Mouse (Mus musculus) layer of hippocampus, adult 9-11 months (tissue): ENCODE data around the gene 1700056E22Rik.

ENCODE experiments used
- DNase-seq: peaks from one replicate; pipeline ENCODE4 v3.0.0; 2022

Gene 1700056E22Rik

DNA sequence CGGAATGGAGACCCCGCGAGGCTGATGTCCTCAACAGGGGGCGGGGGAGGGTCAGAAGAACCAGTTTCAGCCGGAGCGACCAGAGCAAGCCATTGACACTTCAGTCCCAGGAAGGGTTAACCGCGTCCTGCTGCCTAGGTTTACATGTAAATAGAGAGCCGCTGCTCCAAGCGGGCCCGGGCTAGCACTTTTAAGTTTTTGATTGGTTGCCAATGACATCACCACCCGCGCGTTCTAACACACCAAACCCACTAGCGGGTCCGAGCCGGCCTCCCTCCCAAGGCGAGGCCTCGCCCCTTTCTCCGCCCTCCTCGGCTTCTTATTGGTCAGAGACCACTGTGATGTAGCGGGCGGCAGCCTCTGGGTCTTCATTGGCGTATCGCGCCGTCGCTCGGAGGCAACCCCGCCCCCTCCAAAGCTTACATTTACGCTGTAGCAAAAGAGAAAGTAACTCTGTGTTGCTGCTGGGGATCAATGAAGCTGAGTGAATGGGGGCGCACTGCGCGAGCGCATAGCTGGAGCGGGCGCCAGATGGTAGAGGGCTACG lies at the start of gene 1700056E22Rik:
Gene 1700056E22Rik (minus strand): TSS at position 291 of the 547 bp plus-strand sequence.
- DNase-seq, result peak; percentile 99

DNA sequence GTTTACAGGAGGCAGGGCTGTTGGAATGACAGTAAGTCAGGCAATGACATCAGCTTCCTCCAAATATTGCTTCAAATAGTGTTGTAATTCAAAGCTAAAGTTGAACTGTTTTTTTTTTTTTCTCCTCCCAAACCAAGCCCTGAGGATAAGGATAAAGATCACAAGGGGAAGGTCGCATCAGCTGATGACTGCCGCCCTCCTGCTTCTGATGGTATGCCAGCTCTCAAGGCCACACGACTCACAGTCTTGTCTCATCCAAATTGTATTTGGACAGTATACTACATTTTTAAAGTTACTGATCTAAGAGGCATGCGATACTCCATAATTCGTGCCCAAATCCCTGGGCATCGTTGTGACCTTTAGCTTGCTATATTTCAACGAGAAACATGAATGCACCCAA lies 49.1 kb upstream of the 1700056E22Rik start:
- DNase-seq, result no peak

- DNase-seq, result no peak
These were observed 48.6 kb upstream of the 1700056E22Rik start for GRCm38 (mm10) chr1:184082661-184083060.

DNA sequence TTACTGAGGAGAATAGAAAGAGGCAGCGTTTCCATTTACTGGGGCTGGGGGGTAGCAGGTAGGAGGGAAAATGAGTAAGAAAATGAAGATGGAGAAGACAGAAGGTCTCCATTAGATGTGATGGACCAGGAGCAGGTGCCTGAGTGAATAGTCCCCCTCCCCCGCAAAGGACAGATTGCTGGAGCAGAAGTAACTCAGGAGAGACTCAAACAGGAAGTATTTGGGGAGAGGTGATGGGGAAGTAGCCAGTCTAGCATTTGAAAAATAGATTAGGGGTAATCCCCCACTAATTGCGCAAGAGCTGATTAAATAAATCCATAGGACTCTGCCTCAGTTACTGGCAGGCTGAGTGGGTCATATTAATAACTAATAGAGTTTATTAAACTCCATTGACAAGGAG lies 45.2 kb upstream of the 1700056E22Rik start:
- no peak for DNase-seq

- DNase-seq, result no peak
These were observed 42.7 kb upstream of the 1700056E22Rik start for GRCm38 (mm10) chr1:184076756-184077155.

GRCm38 (mm10) chr1:184076065-184076464 lies 42.0 kb upstream of the 1700056E22Rik start:
- DNase-seq, result no peak

DNA sequence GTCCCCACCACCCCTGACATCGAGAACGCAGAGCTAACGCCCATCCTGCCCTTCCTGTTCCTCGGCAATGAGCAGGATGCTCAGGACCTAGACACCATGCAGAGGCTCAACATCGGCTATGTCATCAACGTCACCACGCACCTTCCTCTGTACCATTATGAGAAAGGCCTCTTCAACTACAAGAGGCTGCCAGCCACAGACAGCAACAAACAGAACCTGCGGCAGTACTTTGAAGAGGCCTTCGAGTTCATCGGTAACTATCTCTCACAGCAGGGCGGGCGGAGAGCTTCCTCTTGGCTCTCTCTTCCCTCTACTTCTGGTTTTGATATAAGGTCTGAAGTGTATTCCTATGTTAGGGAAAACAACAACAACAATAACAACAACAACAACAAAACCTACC lies 34.9 kb upstream of the 1700056E22Rik start:
- no peak for DNase-seq

DNA sequence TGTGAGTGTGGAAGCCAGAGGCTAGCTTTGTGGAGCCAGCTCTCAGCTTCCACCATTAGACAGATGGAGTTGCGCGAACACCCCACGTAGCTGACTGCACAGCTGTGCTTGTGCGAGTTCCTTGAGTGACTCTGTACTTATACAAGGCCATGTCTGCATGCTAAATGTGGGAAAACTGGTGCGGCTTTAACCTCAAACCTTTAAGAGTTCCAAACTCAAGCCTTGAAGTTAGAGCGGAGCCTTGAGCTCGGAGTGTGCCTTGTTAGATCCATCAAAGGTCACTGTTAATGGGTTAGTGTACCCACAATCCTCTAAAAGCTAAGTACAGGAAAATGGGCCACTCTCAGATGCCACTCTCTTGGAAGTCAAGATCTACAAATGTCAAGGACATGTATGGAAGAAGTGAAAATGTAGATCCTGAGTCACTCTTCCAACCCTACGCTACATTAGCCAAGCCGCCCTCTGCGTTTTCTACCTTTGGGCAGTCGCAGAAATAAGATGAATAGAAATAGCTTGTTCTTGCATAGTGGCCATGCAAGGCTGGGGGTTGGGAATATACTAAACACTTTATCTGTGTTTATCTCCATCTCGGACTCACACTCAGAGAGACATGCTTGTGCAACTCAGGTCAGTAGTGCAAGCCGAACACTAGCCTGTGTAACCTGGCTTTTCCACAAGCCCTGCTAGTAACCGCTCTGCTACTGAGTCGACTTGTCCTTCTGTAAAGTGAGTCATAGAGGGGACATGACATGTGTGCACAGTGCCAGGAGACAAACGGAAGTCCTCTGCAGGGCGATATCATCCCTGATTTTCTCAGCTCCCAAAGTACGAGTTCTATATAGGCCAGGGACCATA lies 33.8 kb upstream of the 1700056E22Rik start:
- DNase-seq, result no peak

GRCm38 (mm10) chr1:184066460-184067287 lies 32.6 kb upstream of the 1700056E22Rik start:
- no peak for DNase-seq

DNA sequence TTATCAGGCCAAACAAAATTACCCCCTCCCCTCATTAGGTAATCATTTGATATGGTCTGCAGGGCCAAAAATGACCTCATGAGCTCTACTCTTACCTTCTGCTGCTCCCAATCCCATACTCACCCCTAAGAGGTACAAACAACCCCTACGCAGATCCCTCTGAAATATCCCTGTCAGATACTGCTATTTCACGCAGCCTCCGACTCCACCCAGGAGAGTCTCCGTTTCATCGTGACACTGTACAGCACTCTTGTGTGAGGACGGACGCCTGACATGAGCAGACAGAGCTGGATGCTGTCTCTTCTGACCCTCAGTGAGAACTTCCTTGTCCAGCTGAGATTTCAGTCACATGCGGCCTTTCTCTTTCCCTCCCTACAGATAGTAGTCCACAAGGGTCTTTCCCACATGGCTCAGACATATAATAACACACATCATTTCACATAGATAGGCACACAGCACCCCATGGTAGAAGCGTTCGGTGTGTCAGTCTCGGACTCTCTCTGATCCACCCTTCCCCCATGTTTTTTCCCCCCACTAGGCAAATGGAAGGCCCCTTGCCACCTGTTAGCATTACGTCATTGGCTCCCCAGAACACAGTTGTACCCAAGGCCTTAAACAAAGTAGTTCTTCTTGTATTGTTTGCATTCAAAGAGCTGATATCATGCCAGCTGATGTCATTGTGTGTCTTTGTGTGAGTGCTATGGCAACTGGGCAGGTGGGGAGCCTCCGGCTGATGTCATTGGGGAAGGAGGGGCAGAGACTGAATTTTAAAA lies 31.7 kb upstream of the 1700056E22Rik start:
- DNase-seq, result peak; percentile 77

DNA sequence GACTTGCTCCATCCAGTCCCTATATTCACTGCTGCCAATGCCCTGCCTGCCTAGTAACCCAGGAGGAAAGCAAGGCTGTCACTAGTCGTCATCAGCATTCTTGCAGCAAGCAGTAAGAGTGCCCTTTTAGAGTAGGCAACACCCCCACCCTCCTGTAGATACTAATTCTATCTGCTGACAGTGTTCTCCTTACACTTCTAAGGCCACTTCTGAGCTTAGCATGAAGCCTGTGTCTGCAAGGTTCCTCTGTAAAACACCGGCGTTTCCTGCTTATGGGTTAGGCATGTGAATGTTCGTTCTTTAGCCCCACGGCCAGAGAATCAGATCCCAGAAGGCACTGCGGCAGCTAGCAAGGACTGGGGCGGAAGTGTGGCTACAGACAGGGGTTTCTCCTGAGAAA lies 30.2 kb upstream of the 1700056E22Rik start:
- DNase-seq, result no peak

DNA sequence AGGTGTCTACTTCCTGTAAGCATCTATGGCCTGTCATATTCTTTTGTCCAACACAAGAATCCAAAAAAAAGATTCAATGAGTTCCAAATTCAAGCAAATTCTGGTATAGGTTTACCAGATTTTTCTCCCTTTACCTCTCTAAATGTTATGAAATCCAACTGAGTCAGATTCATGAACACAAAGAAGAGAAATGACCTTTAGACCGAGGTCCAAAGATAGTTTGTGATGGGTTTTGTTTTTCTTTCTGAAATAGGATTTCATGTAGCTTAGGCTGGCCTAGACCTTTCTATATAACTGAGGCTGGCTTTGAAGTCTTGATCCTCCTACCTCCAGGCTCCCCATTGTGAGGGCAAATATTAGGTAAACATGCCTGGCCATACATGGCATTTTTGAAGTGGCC lies 27.8 kb upstream of the 1700056E22Rik start:
- DNase-seq, result no peak

- DNase-seq, result no peak
These were observed 27.0 kb upstream of the 1700056E22Rik start for GRCm38 (mm10) chr1:184060828-184061734.

DNA sequence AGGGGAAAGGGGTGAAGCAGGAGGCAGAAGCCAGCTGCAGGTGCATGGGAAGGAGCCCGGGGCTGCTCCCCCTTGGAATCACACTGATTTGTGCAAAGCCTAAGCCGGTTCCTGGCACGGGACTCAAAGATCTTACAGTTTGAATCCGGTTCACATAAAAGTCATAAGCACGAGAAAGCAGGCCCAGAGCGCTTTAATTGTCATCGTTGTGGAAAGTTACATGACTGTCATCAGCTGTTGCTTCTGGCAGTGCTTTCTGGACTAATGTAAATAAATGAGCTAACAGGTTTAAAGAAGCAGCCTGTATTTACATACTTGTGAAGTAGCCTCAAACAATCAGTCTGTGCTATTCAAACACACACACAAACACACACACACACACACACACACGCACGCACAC lies 26.3 kb upstream of the 1700056E22Rik start:
- no peak for DNase-seq

DNA sequence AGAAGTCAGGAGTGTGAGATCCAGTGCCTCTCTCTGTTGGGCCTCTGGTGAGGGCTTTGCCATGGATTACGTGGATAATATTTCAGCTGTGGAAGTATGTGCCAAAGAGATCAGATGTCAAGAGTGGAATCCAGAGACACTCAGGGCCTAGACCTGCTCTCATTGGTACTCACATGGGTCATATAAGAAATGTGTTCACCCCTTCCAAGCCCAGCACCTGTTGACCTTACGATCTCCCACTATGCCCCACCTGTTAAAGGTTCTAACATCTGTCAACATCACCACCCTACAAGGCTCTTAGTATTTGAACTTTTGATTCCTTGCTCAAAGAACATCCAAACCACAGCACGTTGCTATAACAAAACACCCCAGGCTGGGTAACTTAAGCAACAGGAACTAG lies 25.7 kb upstream of the 1700056E22Rik start:
- no peak for DNase-seq

- DNase-seq, result no peak
These were observed 24.1 kb upstream of the 1700056E22Rik start for GRCm38 (mm10) chr1:184058206-184058605.

DNA sequence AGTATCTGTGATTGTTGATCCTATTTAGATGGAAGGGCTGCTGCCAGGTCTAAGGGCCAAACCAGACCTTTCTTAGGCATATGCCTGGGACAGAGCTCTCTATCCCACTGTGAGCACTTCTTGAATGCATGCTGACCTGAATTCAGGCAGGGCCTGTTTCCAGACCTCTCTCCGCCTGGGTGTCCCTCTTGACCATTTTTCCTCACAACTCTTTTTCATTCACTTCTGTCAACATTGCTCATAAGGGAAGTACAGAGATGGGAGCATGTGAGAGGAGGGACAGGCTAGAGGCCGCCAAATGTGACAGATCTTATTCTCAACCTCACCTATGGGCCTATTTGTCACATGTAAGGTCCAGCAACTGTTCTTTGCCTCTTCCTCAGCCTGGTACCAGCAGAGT lies 20.1 kb upstream of the 1700056E22Rik start:
- no peak for DNase-seq

DNA sequence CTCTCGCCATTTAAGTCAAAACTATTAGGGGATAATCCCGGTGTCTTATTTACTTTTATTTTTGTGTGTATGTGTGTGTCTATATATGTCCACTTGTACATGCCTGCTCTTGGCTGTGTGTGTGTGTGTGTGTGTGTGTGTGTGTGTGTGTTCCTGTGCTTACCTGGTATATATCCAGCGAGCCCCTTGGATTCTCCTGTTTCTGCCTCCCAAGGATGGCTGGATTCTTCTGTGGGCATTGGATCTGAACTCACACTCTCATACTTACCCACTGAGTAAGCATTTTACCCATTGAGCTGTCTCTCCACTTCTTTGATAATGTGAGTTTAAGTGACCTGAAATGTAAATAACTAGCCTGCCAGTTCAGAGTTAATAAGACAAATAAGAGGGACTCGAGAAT lies 19.6 kb upstream of the 1700056E22Rik start:
- no peak for DNase-seq

DNA sequence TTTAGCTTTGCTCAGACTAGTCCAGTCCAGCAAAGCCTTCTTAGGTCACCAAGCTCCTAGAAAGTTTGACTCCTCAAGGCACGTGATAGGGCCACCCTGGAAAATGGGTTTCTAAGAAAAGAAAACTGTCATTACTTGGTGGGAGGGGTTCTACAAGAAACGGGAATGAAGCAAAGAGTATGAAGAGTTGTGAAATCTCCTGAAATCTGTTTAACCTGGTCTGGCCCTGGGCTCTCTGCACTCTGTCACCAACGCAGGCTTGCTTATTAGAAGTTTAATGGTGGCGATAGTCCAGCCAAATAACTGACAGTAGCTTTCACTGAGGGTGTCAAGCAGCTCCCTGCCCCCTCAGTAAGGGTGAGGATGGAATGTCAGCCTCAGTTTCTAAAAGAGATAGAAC lies 19.0 kb upstream of the 1700056E22Rik start:
- DNase-seq, result no peak

- no peak for DNase-seq
These were observed 18.2 kb upstream of the 1700056E22Rik start for GRCm38 (mm10) chr1:184052331-184052730.

- no peak for DNase-seq
These were observed 17.7 kb upstream of the 1700056E22Rik start for GRCm38 (mm10) chr1:184051824-184052223.

- DNase-seq, result no peak
These were observed 17.2 kb upstream of the 1700056E22Rik start for GRCm38 (mm10) chr1:184051286-184051685.
